Mouse (Mus musculus) testis, adult 2 months (tissue): ENCODE data around the gene Ugt1a7c.

Experiments used
- CTCF ChIP-seq: fragments of 200-500 bp; IDR thresholded peaks from 2 replicates; pipeline ENCODE4 v1.5.1; 2012; ENCODE audit warnings: low read depth, mild to moderate bottlenecking, inconsistent platforms, low read length, moderate library complexity; ENCODE audit not compliant: control insufficient read depth, insufficient read depth, insufficient replicate concordance
- POLR2A ChIP-seq: fragments of 200-500 bp; IDR thresholded peaks from 2 replicates; pipeline ENCODE4 v1.6.1; 2012; ENCODE audit warnings: low read depth, mild to moderate bottlenecking, inconsistent platforms, low read length, moderate library complexity; ENCODE audit not compliant: control insufficient read depth

DNA sequence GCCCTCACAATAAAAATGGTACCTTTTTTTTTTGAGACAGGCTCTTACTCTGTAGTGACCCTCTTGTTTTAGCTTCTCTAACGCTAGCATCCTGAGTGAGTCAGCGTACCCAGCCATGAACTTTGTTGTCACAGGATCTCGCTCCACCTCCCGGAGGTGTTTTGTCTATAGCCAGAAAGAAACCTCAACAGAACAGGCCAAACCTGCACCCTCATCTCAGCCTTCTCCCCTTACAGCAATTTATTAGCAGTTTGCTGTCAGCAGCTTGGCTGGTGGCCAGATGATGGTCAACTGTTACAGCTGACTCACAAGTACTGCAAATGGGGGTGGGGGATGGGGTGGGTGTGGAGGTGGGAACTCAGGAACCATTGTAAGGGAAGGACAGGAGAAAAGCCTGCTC, 167.4 kb downstream of the Ugt1a7c start:
- TF ChIP-seq POLR2A: no peak
- no peak for TF ChIP-seq CTCF
